Mouse (Mus musculus) lung, adult 2 months (tissue): ENCODE measurements around the gene Cntnap2. TPM values are rescaled to one million over a fixed set of nuclear protein-coding genes. Genes with fewer than 3 reads are reported as not detected.

Source experiments
- DNase-seq: peaks from one replicate; pipeline ENCODE4 v3.0.0; 2022
- H3K4me1 ChIP-seq: fragments of 200-500 bp; 2 replicates; pipeline ENCODE4 v1.6.1; 2011; ENCODE audit warnings: low read length; ENCODE audit not compliant: control insufficient read depth, insufficient read depth
- H3K4me3 ChIP-seq: fragments of 200-500 bp; replicated peaks from 2 replicates; pipeline ENCODE3; 2011; ENCODE audit warnings: low read depth, mild to moderate bottlenecking, control low read depth, low read length; ENCODE audit errors: extremely low read depth
- CTCF ChIP-seq: fragments of 200-500 bp; IDR thresholded peaks from 2 replicates; pipeline ENCODE4 v1.5.1; 2011; ENCODE audit warnings: mild to moderate bottlenecking, low read length, control low read depth; ENCODE audit not compliant: insufficient read depth
- POLR2A ChIP-seq: fragments of 200-500 bp; IDR thresholded peaks from 2 replicates; pipeline ENCODE4 v1.6.1; 2011; ENCODE audit warnings: low read depth, mild to moderate bottlenecking, control low read depth, low read length, borderline replicate concordance; ENCODE audit errors: extremely low read depth
- WGBS: fragments of 180-500 bp; shearing (Covaris S2); methylation state at CpG from one replicate; pipeline ENCODE4 v1.1.7; 2018; 5-methylcytosine and 5-hydroxymethylcytosine counted together
- polyA plus RNA-seq: library from polyadenylated mRNA; depleted of rRNA; stranded (reverse); fragments of >200 nt; gene quantifications from 2 replicates; pipeline ENCODE4 v1.2.3, GENCODE M21; 2012; rRNA removed

The Cntnap2 gene
- 0.02 TPM in 1 of 2 replicates, not detected in the other for polyA plus RNA-seq

- no peak for DNase-seq
- TF ChIP-seq CTCF (no peak), POLR2A (no peak)
- H3K4me1 ChIP-seq, result no peaks in the 10 kb centered on the region
- no peak within 1 kb of the TSS for H3K4me3 ChIP-seq
- WGBS, result 13% methylated on average over 8 of the region's 8 CpGs
These were observed at the start of gene Cntnap2 for GRCm38 (mm10) chr6:45059091-45059490. Cntnap2 (plus strand) TSS chr6:45059357.

GRCm38 (mm10) chr6:45026011-45026682 is 33.0 kb upstream of the Cntnap2 start:
- 20% methylated on average over 9 of the region's 9 CpGs for WGBS
- TF ChIP-seq POLR2A (no peak), CTCF (peak; percentile 26)

DNA sequence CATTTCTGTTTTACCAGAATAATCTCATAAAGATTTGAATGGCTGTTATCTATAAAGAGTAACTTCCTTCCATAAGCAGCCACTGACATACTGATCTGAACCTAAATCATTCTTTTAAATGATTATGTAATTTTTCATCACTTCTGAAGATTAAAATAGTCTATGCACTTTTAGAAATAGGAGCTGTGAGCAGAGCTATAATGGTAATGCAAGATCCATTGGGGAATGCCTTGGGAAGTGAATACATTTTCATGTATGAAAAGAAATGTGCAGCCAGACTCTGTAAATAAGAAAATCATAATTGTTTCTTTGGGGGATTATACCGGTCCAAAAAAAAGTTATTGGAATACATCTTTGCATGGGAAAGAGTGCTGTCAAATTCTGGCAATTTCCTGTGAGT is 19.7 kb upstream of the Cntnap2 start:
- TF ChIP-seq CTCF (no peak), POLR2A (no peak)
- WGBS, result 51% methylated on average over 1 of the region's 1 CpGs
- no peak for DNase-seq
- no peaks in the 10 kb centered on the region for H3K4me1 ChIP-seq
- H3K4me3 ChIP-seq, result no peak overlapping the region

More at GRCm38 (mm10) chr6:45026011-45026682, 33.0 kb upstream of the Cntnap2 start:
- no peak for DNase-seq
- Histone ChIP-seq H3K4me1 (no peaks in the 10 kb centered on the region), H3K4me3 (no peak overlapping the region)

DNA sequence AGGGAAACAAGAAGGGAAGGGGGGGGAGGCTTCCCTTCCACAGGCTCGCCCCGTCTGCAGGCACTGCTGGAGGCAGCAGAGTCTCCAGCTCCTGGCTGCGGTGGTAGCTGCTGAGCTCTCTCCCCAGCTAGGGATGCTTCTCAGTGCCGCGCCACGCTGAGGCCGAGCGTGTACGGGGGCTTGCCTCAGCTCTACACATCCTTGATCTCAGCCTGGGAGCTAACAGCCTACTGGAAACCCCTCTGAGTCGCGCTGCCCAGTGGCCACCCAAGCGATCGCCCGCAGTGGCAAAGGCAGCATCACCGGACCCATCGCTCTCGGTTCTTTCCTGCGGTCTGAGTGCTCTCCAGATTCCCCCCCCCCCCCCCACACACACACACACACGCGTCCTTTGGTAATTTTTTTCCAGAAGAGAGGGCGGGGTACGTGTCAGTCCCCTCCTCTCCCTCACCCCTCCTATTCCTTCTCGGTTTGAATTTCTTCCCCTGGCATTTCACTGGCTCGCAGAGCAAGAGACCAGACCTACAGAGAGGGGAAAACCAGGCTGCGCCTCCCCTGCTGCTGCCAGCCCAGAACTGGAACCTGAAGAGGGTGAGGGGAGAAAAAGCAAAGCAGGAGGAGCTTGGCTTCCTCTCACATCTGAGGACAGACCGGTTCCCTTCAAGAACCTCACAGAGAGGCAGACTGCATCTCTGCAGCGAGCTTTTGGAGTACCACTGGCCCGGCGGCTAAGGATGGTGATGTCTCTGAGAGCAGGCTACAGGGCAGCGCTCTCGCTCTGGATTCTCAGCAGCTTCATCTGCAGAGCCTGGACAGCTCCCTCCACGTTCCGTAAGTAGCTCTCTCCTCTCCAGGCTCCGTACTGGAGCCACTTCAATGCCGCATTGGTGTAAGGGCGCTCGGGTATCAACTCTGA is 657 bp downstream of the Cntnap2 start:
- DNase-seq, result no peak
- TF ChIP-seq CTCF (no peak), POLR2A (no peak)
- Histone ChIP-seq H3K4me1 (no peaks in the 10 kb centered on the region), H3K4me3 (no peak overlapping the region)
- 7% methylated on average over 37 of the region's 37 CpGs for WGBS

GRCm38 (mm10) chr6:45062214-45062997 is 3.2 kb downstream of the Cntnap2 start:
- TF ChIP-seq CTCF, result no peak
- TF ChIP-seq POLR2A, result no peak
- Histone ChIP-seq H3K4me1 (no peaks in the 10 kb centered on the region), H3K4me3 (no peak overlapping the region)
- no peak for DNase-seq
- 62% methylated on average over 5 of the region's 5 CpGs for WGBS

DNA sequence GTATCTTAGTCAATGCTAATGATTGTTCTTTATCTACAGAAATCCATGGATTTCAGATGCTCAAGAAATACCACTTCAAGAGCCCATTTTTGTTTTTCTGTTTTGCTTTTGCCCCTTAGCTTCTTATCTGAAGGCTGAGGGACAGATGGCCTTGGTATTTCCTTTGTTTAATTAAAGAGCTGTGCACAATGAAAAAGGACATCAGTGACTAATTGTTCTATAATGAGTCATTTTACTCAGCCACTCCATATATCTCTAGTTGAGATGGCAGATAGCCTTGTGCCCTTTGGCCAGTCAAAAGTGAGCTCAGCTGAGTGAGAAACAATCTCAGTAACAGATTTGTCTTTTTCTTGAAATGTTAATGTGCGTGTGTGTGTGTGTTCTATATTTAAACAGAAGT is 29.1 kb downstream of the Cntnap2 start:
- WGBS, result 32% methylated on average over 1 of the region's 1 CpGs
- DNase-seq, result no peak
- Histone ChIP-seq H3K4me3 (no peak overlapping the region), H3K4me1 (peaks cover 2% of the 10 kb centered on the region)
- TF ChIP-seq CTCF (no peak), POLR2A (no peak)

DNA sequence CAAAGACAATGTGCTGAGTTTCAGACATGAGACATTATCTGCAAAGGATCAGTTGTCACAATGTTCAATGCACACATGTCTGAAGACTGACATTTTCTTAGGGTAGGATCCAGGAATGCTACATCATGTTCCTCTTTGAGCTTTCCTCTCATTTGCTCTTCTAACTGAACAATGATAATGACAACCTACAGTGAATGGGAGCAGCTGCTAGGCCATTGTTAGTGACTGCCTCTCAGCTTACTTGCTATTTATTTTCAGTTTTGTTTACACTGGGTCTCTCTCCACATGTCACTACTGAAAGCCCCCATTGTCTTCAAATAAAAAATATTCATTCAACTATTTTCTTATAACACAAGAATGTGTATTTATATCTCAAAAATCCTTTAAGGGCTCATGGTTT is 54.5 kb downstream of the Cntnap2 start:
- no peaks in the 10 kb centered on the region for H3K4me1 ChIP-seq
- DNase-seq, result no peak
- TF ChIP-seq POLR2A, result no peak
- no peak for TF ChIP-seq CTCF
- no peak overlapping the region for H3K4me3 ChIP-seq

GRCm38 (mm10) chr6:45144882-45145281 is 85.7 kb downstream of the Cntnap2 start:
- Histone ChIP-seq H3K4me3 (no peak overlapping the region), H3K4me1 (no peaks in the 10 kb centered on the region)
- TF ChIP-seq CTCF, result no peak
- no peak for TF ChIP-seq POLR2A
- WGBS, result 67% methylated on average over 2 of the region's 2 CpGs
- no peak for DNase-seq

GRCm38 (mm10) chr6:45205039-45205438 is 145.9 kb downstream of the Cntnap2 start:
- WGBS, result 76% methylated on average over 2 of the region's 2 CpGs
- no peak for DNase-seq
- Histone ChIP-seq H3K4me1 (no peaks in the 10 kb centered on the region), H3K4me3 (no peak overlapping the region)
- TF ChIP-seq POLR2A (no peak), CTCF (no peak)

DNA sequence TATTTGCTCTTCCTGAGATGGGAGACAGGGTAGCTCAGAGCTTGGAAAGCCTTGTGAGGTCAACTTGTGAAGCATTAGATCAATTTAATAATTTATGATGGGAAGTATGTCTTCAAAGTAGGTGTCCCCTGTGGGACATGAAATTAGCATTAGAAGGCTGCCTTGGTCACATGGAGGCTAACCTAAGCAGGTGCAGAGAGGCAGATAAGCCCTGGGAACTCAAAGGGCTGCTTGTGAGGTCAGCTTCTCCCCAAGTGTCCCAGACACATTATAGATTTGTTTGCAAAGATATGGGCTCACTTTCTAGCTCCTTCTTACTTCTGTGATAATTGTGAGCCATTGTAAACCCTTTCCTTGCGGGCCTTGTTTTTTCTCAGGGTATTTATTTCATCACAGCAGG is 155.2 kb downstream of the Cntnap2 start:
- no peak for DNase-seq
- TF ChIP-seq POLR2A (no peak), CTCF (no peak)
- Histone ChIP-seq H3K4me3 (no peak overlapping the region), H3K4me1 (no peaks in the 10 kb centered on the region)
- WGBS, result 27% methylated on average over 1 of the region's 1 CpGs
